Mouse (Mus musculus) midbrain, embryonic 14.5 days (tissue): Measurements from ENCODE around the gene Atxn1. TPM values are rescaled to one million over a fixed set of nuclear protein-coding genes. Genes with fewer than 3 reads are reported as not detected.

Experiments
- ATAC-seq: fragments of 200-750 bp; cut with Nextera tagmentation; 2 replicates; pipeline ENCODE4 v1.8.0; 2017; ENCODE audit warnings: moderate number of reproducible peaks, moderate library complexity; ENCODE audit not compliant: low FRiP score, low TSS enrichment
- DNase-seq: peaks from one replicate; pipeline ENCODE4 v3.0.0-alpha.2; 2015
- H3K27ac ChIP-seq: fragments of 300-500 bp; sonication (generic); replicated peaks from 2 replicates; pipeline ENCODE4 v1.5.1; 2014; ENCODE audit warnings: mild to moderate bottlenecking, low read depth, low read length, moderate library complexity
- H3K27me3 ChIP-seq: fragments of 300-500 bp; sonication (generic); 2 replicates; pipeline ENCODE4 v1.6.1; 2014; ENCODE audit warnings: low read length, control low read depth, mixed read lengths; ENCODE audit not compliant: control insufficient read depth, insufficient read depth
- H3K36me3 ChIP-seq: fragments of 300-500 bp; sonication (generic); 2 replicates; pipeline ENCODE4 v1.6.1; 2014; ENCODE audit warnings: low read length, control low read depth; ENCODE audit not compliant: control insufficient read depth, insufficient read depth
- H3K4me1 ChIP-seq: fragments of 300-500 bp; sonication (generic); 2 replicates; pipeline ENCODE4 v1.6.1; 2014; ENCODE audit warnings: mild to moderate bottlenecking, antibody characterized with exemption, low read length, control low read depth; ENCODE audit not compliant: control insufficient read depth, insufficient read depth
- H3K4me2 ChIP-seq: fragments of 300-500 bp; sonication (generic); 2 replicates; pipeline ENCODE4 v1.6.1; 2014; ENCODE audit warnings: mild to moderate bottlenecking, low read length, moderate library complexity
- H3K4me3 ChIP-seq: fragments of 300-500 bp; sonication (generic); replicated peaks from 2 replicates; pipeline ENCODE4 v1.5.1; 2014; ENCODE audit warnings: low read depth, low read length
- H3K9ac ChIP-seq: fragments of 300-500 bp; sonication (generic); replicated peaks from 2 replicates; pipeline ENCODE4 v1.6.1; 2014; ENCODE audit warnings: mild to moderate bottlenecking, low read length, moderate library complexity
- H3K9me3 ChIP-seq: fragments of 300-500 bp; sonication (generic); 2 replicates; pipeline ENCODE4 v1.6.1; 2016; ENCODE audit warnings: low read length, control low read depth, mixed read lengths; ENCODE audit not compliant: control insufficient read depth
- WGBS: fragments of 180-500 bp; shearing (Covaris S2); extraction: QIAGEN DNeasy Blood & Tissue Kit; methylation state at CpG from one replicate; pipeline ENCODE4 v1.1.7; 2014; 5-methylcytosine and 5-hydroxymethylcytosine counted together
- polyA plus RNA-seq: library from polyadenylated mRNA; unstranded; fragments of >200 nt; fragmentation: Nextera tagmentation; extraction: Ambion mirVana; gene quantifications from 2 replicates; pipeline ENCODE4 v1.2.1, GENCODE M21; 2014

Gene Atxn1
- polyA plus RNA-seq, 1 experiment from 2014 or later = 7.3 TPM

- no peaks in the 10 kb centered on the region for H3K27me3 ChIP-seq
- no peaks in the 10 kb centered on the region for H3K9me3 ChIP-seq
- H3K4me1 ChIP-seq = no peaks in the 10 kb centered on the region; the same call in 1 of the 2 replicates
- no peak overlapping the region for H3K27ac ChIP-seq
- H3K4me2 ChIP-seq = no peak overlapping the region
- no peak overlapping the region for H3K4me3 ChIP-seq
- 0 out of 2 replicates have a peak, but pooled peaks cover 4% of the 10 kb centered on the region for H3K36me3 ChIP-seq
- DNase-seq = no peak
- 64% methylated on average over 4 of the region's 4 CpGs for WGBS
- no peak overlapping the region for H3K9ac ChIP-seq
- no peak for ATAC-seq
These were observed 406.4 kb downstream of the Atxn1 start for GRCm38 (mm10) chr13:45558367-45558766.

DNA sequence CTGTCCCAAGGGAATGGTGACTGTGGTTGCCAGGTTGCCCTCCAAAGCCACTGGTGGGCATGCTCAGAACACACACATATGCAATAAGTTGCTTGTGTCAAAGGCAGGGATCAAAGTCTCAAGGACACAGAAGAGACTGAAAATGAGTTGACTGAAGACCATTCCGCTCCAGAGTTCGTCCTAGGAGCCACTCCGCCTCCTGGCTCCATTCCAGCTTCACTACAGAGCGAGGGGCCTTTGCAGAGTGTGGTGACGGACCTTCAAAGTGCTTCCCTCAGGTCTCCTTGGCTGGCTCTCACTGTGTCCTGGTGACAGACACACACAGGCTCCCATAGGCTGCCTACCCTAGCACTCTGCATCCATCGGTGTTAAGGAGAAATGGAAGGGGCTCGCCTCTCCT, 411.1 kb downstream of the Atxn1 start:
- Histone ChIP-seq H3K4me3 (no peak overlapping the region), H3K36me3 (0 out of 2 replicates have a peak, but pooled peaks cover 4% of the 10 kb centered on the region), H3K4me2 (no peak overlapping the region), H3K27me3 (no peaks in the 10 kb centered on the region), H3K4me1 (peaks cover 5% of the 10 kb centered on the region; the same call in 1 of the 2 replicates), H3K9ac (no peak overlapping the region), H3K27ac (no peak overlapping the region), H3K9me3 (no peaks in the 10 kb centered on the region)
- ATAC-seq (no peak), DNase-seq (peak; percentile 39)
- WGBS = 57% methylated on average over 7 of the region's 7 CpGs

- Histone ChIP-seq H3K4me2 (no peak overlapping the region), H3K27ac (no peak overlapping the region), H3K9me3 (no peaks in the 10 kb centered on the region), H3K36me3 (0 out of 2 replicates have a peak, but pooled peaks cover 6% of the 10 kb centered on the region), H3K27me3 (no peaks in the 10 kb centered on the region), H3K4me3 (no peak overlapping the region), H3K4me1 (peaks cover 5% of the 10 kb centered on the region; the same call in 1 of the 2 replicates), H3K9ac (no peak overlapping the region)
- WGBS = 88% methylated on average over 5 of the region's 5 CpGs
- DNase-seq (no peak), ATAC-seq (no peak)
These were observed 417.3 kb downstream of the Atxn1 start for GRCm38 (mm10) chr13:45547549-45547948.

DNA sequence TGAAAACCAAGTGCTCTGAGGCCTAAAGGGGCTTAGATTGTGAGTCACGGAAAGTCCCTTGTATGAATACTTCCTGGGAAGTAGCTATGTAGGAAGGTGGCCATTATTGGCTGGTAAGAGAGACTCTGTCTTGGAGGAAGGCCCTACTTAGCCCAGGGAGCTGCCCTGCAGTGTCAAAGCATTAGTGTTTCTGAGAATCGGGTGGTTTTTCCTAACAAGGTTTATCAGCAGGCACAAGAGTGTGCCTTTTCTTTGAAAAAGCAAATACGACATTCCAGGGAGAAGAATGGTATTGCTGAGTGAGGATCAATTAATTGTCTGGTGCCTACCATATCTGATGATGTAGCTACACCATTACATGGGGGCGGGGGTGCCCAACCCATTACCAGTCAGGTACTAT, 417.9 kb downstream of the Atxn1 start:
- no peak overlapping the region for H3K4me2 ChIP-seq
- no peaks in the 10 kb centered on the region for H3K9me3 ChIP-seq
- H3K4me1 ChIP-seq = peaks cover 2% of the 10 kb centered on the region; the same call in 1 of the 2 replicates
- no peaks in the 10 kb centered on the region for H3K27me3 ChIP-seq
- 88% methylated on average over 4 of the region's 4 CpGs for WGBS
- no peak for ATAC-seq
- no peak for DNase-seq
- H3K36me3 ChIP-seq = 0 out of 2 replicates have a peak, but pooled peaks cover 6% of the 10 kb centered on the region
- H3K9ac ChIP-seq = no peak overlapping the region
- no peak overlapping the region for H3K27ac ChIP-seq
- H3K4me3 ChIP-seq = no peak overlapping the region

GRCm38 (mm10) chr13:45545974-45546373, 418.8 kb downstream of the Atxn1 start:
- DNase-seq (no peak), ATAC-seq (no peak)
- H3K4me3 ChIP-seq = no peak overlapping the region
- 0 out of 2 replicates have a peak, but pooled peaks cover 6% of the 10 kb centered on the region for H3K36me3 ChIP-seq
- H3K4me2 ChIP-seq = no peak overlapping the region
- H3K27me3 ChIP-seq = no peaks in the 10 kb centered on the region
- no peak overlapping the region for H3K9ac ChIP-seq
- no peaks in the 10 kb centered on the region for H3K9me3 ChIP-seq
- no peaks in the 10 kb centered on the region for H3K4me1 ChIP-seq
- no peak overlapping the region for H3K27ac ChIP-seq
- WGBS = 89% methylated on average over 13 of the region's 13 CpGs

DNA sequence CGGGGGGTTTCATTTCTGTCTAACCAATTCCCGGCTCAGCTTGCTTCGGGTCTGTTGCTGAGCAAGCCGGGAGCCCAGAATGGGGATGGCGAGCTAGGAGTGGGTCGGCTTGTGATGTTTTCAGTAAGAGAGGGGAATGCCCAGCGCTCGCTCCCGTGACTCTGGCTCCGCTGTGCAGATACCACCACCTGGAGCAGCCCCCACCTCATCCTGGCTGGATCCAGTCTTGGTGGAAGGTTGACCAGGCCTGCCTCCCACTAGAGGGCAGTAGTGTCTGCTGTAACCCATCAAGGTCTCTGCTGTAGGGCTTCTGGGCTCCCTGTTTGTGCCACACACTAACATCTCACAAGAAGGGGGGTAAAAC, 425.6 kb downstream of the Atxn1 start:
- no peaks in the 10 kb centered on the region for H3K9me3 ChIP-seq
- peak overlapping the region; percentile 77 for H3K27ac ChIP-seq
- 5% methylated on average over 10 of the region's 10 CpGs for WGBS
- peak overlapping the region; percentile 47 for H3K9ac ChIP-seq
- no peaks in the 10 kb centered on the region for H3K27me3 ChIP-seq
- DNase-seq (peak; percentile 93), ATAC-seq (peak; percentile 89)
- no peaks in the 10 kb centered on the region for H3K4me1 ChIP-seq
- peak overlapping the region; percentile 35 for H3K4me3 ChIP-seq
- no peaks in the 10 kb centered on the region for H3K36me3 ChIP-seq
- peak overlapping the region; percentile 63 for H3K4me2 ChIP-seq

DNA sequence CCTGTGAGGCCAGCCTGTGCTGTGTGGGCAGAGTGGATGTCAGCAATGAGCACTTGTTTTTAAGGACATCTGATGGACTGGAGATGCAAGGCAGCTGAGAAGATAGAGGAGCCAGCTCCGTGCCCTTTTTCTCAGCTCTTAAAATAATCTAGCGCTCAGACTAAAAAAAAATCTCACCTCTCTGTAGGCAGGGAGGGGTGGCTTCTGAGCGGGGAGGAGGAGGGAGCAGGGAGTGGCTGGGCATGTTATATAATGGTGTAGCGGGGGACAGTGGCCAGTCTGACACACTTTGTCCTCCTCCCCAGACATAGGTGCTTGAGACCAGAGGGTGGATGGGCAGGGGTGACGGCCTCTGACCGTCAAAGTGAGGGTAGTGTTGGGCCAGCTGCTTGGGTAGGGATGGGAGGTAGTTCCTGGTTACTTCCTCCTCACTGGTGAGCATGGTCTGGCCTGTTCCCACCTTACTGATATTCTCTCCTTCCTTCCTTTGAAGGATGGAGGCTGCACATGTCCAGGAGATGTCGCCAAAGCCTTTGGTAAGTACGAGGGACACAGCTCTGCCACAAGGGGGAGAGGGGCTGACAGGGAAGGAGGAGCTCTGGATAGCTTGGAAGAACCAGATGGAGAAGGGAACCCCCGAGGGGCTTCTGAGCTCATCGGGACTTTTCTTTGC, 426.1 kb downstream of the Atxn1 start:
- DNase-seq = peak; percentile 94
- Histone ChIP-seq H3K27me3 (no peaks in the 10 kb centered on the region), H3K4me2 (peak overlapping the region; percentile 63), H3K9me3 (no peaks in the 10 kb centered on the region), H3K36me3 (no peaks in the 10 kb centered on the region), H3K27ac (peak overlapping the region; percentile 77), H3K9ac (peak overlapping the region; percentile 47), H3K4me3 (peak overlapping the region; percentile 35), H3K4me1 (no peaks in the 10 kb centered on the region)
- WGBS = 30% methylated on average over 10 of the region's 10 CpGs
- ATAC-seq = peak; percentile 89

DNA sequence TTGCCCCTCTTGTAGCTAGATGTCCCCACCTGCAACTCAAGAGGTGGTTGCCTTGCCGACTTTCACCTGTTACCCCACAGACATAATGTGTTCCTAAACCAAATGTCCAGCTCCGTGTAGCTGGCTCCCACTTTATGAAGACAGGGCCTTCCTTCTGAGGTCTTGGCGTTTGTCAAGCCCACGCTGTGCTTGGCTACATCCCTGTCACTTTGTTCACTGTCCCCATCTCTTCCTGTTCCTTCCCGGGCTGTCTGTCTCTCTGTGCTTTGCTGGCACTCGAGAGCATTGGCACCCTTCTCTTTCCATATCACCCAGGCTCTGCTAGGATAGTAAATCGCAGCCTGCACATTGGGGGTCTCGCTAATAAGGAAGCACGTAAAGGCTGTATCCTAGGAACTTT, 426.7 kb downstream of the Atxn1 start:
- Histone ChIP-seq H3K9ac (no peak overlapping the region), H3K4me3 (no peak overlapping the region), H3K9me3 (no peaks in the 10 kb centered on the region), H3K27me3 (no peaks in the 10 kb centered on the region), H3K36me3 (no peaks in the 10 kb centered on the region), H3K4me1 (no peaks in the 10 kb centered on the region), H3K4me2 (no peak overlapping the region), H3K27ac (no peak overlapping the region)
- no peak for DNase-seq
- no peak for ATAC-seq
- 86% methylated on average over 9 of the region's 9 CpGs for WGBS

GRCm38 (mm10) chr13:45537110-45537509, 427.7 kb downstream of the Atxn1 start:
- Histone ChIP-seq H3K9ac (no peak overlapping the region), H3K9me3 (no peaks in the 10 kb centered on the region), H3K4me3 (no peak overlapping the region), H3K4me1 (no peaks in the 10 kb centered on the region), H3K36me3 (no peaks in the 10 kb centered on the region), H3K4me2 (no peak overlapping the region), H3K27me3 (no peaks in the 10 kb centered on the region), H3K27ac (no peak overlapping the region)
- DNase-seq (no peak), ATAC-seq (no peak)
- 84% methylated on average over 9 of the region's 9 CpGs for WGBS
